Mouse (Mus musculus) layer of hippocampus, adult 18-20 months (tissue): ENCODE results near the gene Ly6g6f. TPM values are rescaled to one million over a fixed set of nuclear protein-coding genes. Genes with fewer than 3 reads are reported as not detected.

Experiments
- DNase-seq, 2 experiments: peaks; one replicate each; pipeline ENCODE4 v3.0.0; 2022; ENCODE audit warnings: low spot score in 2 of 2
- total RNA-seq, 2 experiments: library from RNA; stranded (reverse); gene quantifications; 2 replicates each; pipeline ENCODE4 v1.2.3; 2021

Ly6g6f gene
- total RNA-seq, 2 experiments from 2014 or later, result 0.57 to 0.58 TPM

GRCm38 (mm10) chr17:35031880-35032279 lies 53.5 kb downstream of the Ly6g6f start:
- no peak for DNase-seq

- DNase-seq, result no peak
Measured at GRCm38 (mm10) chr17:35031272-35031671, 54.1 kb downstream of the Ly6g6f start.

Other genes with a start within 250 kb of the Ly6g6f start
- 10 to 100 TPM; 50.8 to 53.8 TPM for gene Stk19, start 248.7 kb downstream of the Ly6g6f start, total RNA-seq
- gene Dxo, start 248.6 kb downstream of the Ly6g6f start, total RNA-seq, result 10 to 100 TPM; 36.6 to 40.8 TPM
- gene Skiv2l, start 235.4 kb downstream of the Ly6g6f start, total RNA-seq, result 10 to 100 TPM; 70.1 to 74.2 TPM
- gene Nelfe, start 235.2 kb downstream of the Ly6g6f start, total RNA-seq, result 10 to 100 TPM; 34.1 to 39.6 TPM
- gene Cfb, start 223.1 kb downstream of the Ly6g6f start, total RNA-seq, result not detected
- 1 to 10 TPM; 8.6 to 8.8 TPM for gene Zbtb12, start 206.1 kb downstream of the Ly6g6f start, total RNA-seq
- under 1 TPM in 1 of 2 experiments, not detected in 1; 0.10 TPM for gene Gm20547, start 203.6 kb downstream of the Ly6g6f start, total RNA-seq
- gene C2, start 187.3 kb downstream of the Ly6g6f start, total RNA-seq, result 1 to 10 TPM in 1 of 2 experiments, under 1 TPM in 1; 0.89 to 3.1 TPM
- gene Ehmt2, start 187.1 kb downstream of the Ly6g6f start, total RNA-seq, result 100 to 1,000 TPM; 186 to 193 TPM
- under 1 TPM in 1 of 2 experiments, not detected in 1; 0.43 TPM for gene Slc44a4, start 171.1 kb downstream of the Ly6g6f start, total RNA-seq
- 10 to 100 TPM; 41.4 to 44.2 TPM for gene Neu1, start 154.4 kb downstream of the Ly6g6f start, total RNA-seq
- 10 to 100 TPM; 27.5 to 37.5 TPM for gene Hspa1b, start 126.4 kb downstream of the Ly6g6f start, total RNA-seq
- not detected for gene Gm20481, start 115.7 kb downstream of the Ly6g6f start, total RNA-seq
- 10 to 100 TPM; 24.3 to 27.8 TPM for gene Hspa1a, start 113.5 kb downstream of the Ly6g6f start, total RNA-seq
- gene Hspa1l, start 112.9 kb downstream of the Ly6g6f start, total RNA-seq, result under 1 TPM; 0.12 to 0.48 TPM
- gene Lsm2, start 103.7 kb downstream of the Ly6g6f start, total RNA-seq, result 10 to 100 TPM; 18.2 to 20.7 TPM
- gene Vars, start 84.6 kb downstream of the Ly6g6f start, total RNA-seq, result 10 to 100 TPM; 46.6 to 50.4 TPM
- gene Vwa7, start 69.0 kb downstream of the Ly6g6f start, total RNA-seq, result under 1 TPM; 0.15 to 0.22 TPM
- 1 to 10 TPM in 1 of 2 experiments, not detected in 1; 1.4 TPM for gene Sapcd1, start 57.6 kb downstream of the Ly6g6f start, total RNA-seq
- 1 to 10 TPM; 1.5 to 1.6 TPM for gene Msh5, start 38.9 kb downstream of the Ly6g6f start, total RNA-seq
- 1 to 10 TPM; 7.7 to 8.3 TPM for gene Clic1, start 35.6 kb downstream of the Ly6g6f start, total RNA-seq
- gene Ddah2, start 26.6 kb downstream of the Ly6g6f start, total RNA-seq, result 10 to 100 TPM in 1 of 2 experiments, 1 to 10 TPM in 1; 9.4 to 11.0 TPM
- gene Ly6g6c, start 20.2 kb downstream of the Ly6g6f start, total RNA-seq, result not detected
- not detected for gene Mpig6b, start 19.4 kb downstream of the Ly6g6f start, total RNA-seq
- gene Ly6g6e, start 8.7 kb downstream of the Ly6g6f start, total RNA-seq, result 1 to 10 TPM; 3.6 to 5.0 TPM
- gene Ly6g6d, start 7.5 kb downstream of the Ly6g6f start, total RNA-seq, result 1 to 10 TPM in 1 of 2 experiments, under 1 TPM in 1; 0.87 to 2.0 TPM
- gene Abhd16a, start 3.7 kb upstream of the Ly6g6f start, total RNA-seq, result 100 to 1,000 TPM in 1 of 2 experiments, 10 to 100 TPM in 1; 97.6 to 103 TPM
- gene Ly6g5c, start 22.7 kb upstream of the Ly6g6f start, total RNA-seq, result not detected
- under 1 TPM; 0.30 to 0.56 TPM for gene Ly6g5b, start 29.8 kb upstream of the Ly6g6f start, total RNA-seq
- 10 to 100 TPM; 15.2 to 17.1 TPM for gene Gpank1, start 35.8 kb upstream of the Ly6g6f start, total RNA-seq
- gene Csnk2b, start 36.4 kb upstream of the Ly6g6f start, total RNA-seq, result 100 to 1,000 TPM; 179 to 185 TPM
- gene D17H6S53E, start 40.8 kb upstream of the Ly6g6f start, total RNA-seq, result 10 to 100 TPM; 22.5 to 28.9 TPM
- gene Apom, start 46.4 kb upstream of the Ly6g6f start, total RNA-seq, result not detected
- gene Bag6, start 49.6 kb upstream of the Ly6g6f start, total RNA-seq, result 100 to 1,000 TPM; 323 to 339 TPM
- 100 to 1,000 TPM; 317 to 343 TPM for gene Prrc2a, start 79.3 kb upstream of the Ly6g6f start, total RNA-seq
- 10 to 100 TPM in 1 of 2 experiments, 1 to 10 TPM in 1; 9.4 to 13.0 TPM for gene Aif1, start 90.5 kb upstream of the Ly6g6f start, total RNA-seq
- 1 to 10 TPM; 5.5 to 6.7 TPM for gene Lst1, start 102.8 kb upstream of the Ly6g6f start, total RNA-seq
- under 1 TPM; 0.41 to 0.64 TPM for gene Ltb, start 108.8 kb upstream of the Ly6g6f start, total RNA-seq
- gene Tnf, start 116.4 kb upstream of the Ly6g6f start, total RNA-seq, result not detected
- gene Lta, start 119.7 kb upstream of the Ly6g6f start, total RNA-seq, result under 1 TPM; 0.22 to 0.41 TPM
- gene Gm16181, start 135.2 kb upstream of the Ly6g6f start, total RNA-seq, result not detected
- 100 to 1,000 TPM; 637 to 681 TPM for gene Atp6v1g2, start 148.1 kb upstream of the Ly6g6f start, total RNA-seq
- 10 to 100 TPM; 13.6 to 15.8 TPM for gene Nfkbil1, start 150.2 kb upstream of the Ly6g6f start, total RNA-seq
- 100 to 1,000 TPM; 210 to 215 TPM for gene Ddx39b, start 156.1 kb upstream of the Ly6g6f start, total RNA-seq
- gene H2-D1, start 177.1 kb upstream of the Ly6g6f start, total RNA-seq, result 10 to 100 TPM; 22.1 to 26.7 TPM
- gene H2-Q1, start 234.8 kb upstream of the Ly6g6f start, total RNA-seq, result under 1 TPM; 0.15 to 0.25 TPM